Mouse (Mus musculus): ENCODE measurements around the gene Msh6.

- TF ChIP-seq POLR2A (IDR thresholded peaks at IDR 0.05; ENCODE audit: borderline replicate concordance, low read depth, low read length) (no peak), CTCF (IDR thresholded peaks at IDR 0.05; ENCODE audit: low read depth, low read length) (no peak)
Observed at GRCm38 (mm10) chr17:87992154-87992553, 17.3 kb downstream of the Msh6 start.

Measured in bone marrow macrophage, adult 2 months (primary cell).